Mouse (Mus musculus): ENCODE measurements around the gene Inafm2.

DNA sequence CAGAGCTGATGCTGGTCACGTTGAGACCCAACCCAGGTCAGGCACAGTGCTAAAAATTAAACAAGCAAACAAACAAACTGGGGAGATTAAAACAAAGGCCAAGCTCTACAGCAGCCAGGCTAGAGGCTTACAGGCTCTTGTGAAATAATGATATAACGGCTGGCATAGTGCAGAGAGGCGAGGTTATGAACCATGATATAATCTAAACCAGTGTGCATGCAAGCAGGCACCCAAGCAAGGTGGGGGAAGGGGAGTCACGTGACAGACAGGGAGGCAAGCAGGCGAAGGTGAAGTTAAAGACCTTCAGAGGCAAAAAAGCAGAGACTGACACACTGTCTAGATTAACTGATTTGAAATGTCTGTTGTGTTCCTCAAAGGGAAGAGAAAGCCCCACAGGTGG is 37.5 kb downstream of the Inafm2 start:
- TF ChIP-seq CTCF (IDR thresholded peaks at IDR 0.05; ENCODE audit: control insufficient read depth, insufficient read depth, low read length) (no peak), POLR2A (IDR thresholded peaks at IDR 0.05; ENCODE audit: borderline replicate concordance, control insufficient read depth, low read depth, low read length) (no peak)
